Mouse (Mus musculus): Measurements from ENCODE around the gene Nras.
A peak's percentile ranks its signal among the peaks of the same experiment; 100 is the strongest.

DNA sequence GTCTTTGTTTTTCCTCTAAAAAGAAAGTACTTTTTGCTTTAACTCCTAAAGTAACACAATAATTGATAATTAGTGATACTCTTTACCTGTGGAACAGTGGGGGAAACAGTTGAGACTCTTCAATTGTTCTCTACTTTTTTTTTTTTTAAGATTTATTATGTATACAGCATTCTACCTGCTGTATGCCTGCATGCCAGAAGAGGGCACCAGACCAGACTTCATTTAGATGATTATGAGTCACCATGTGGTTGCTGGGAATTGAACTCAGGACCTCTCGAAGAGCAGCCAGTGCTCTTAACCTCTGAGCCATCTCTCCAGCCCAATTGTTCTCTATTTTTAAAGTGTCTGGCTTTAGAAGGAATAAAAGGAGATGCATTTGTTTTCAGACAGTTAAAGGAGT lies 31.9 kb upstream of the Nras start:
- peak; percentile 61 for TF ChIP-seq CTCF (IDR thresholded peaks at IDR 0.05)
- TF ChIP-seq POLR2A (IDR thresholded peaks at IDR 0.05; ENCODE audit: insufficient read depth, low read depth, low read length), result no peak
- no peak for TF ChIP-seq EP300 (IDR thresholded peaks at IDR 0.05; ENCODE audit: insufficient read depth, low read depth, low read length)
